Mouse (Mus musculus) erythroblast, embryonic 14.5 days (primary cell): ENCODE results near the gene Nop2.

Source experiments
- GATA1 ChIP-seq: IDR thresholded peaks from 2 replicates; pipeline ENCODE4 v1.6.1; 2012; ENCODE audit warnings: low read length, inconsistent platforms, mixed read lengths
- TAL1 ChIP-seq: IDR thresholded peaks from 3 replicates; pipeline ENCODE4 v1.6.1; 2012; ENCODE audit warnings: low read length, inconsistent platforms, mixed read lengths

GRCm38 (mm10) chr6:125165328-125165891 is 33.7 kb downstream of the Nop2 start:
- TF ChIP-seq GATA1 (no peak), TAL1 (no peak)
